Mouse (Mus musculus): Measurements from ENCODE around the gene Bcl2l13.

Gene Bcl2l13

DNA sequence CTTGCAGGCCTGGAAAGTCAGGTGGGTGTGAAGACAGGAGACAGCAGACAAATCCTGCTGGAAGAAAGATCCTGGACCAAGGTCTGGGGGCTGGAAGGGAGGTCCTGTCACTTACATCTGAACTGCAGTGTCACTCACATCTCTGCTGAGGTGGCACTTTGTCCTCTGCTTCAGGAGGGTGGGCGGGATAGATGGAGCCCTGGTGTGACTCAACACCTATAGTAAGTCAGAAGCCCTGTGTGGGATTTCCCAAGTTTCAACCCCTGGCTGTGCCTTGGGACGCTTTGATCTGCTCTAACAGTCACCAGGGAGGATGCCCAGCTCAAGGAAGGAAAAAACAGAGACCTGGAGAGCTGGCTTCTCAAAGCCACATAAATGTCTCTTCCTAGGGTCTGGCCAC, 90.9 kb downstream of the Bcl2l13 start:
- no peak for DNase-seq (ENCODE audit: extremely low spot score, low read depth, low spot score)

DNA sequence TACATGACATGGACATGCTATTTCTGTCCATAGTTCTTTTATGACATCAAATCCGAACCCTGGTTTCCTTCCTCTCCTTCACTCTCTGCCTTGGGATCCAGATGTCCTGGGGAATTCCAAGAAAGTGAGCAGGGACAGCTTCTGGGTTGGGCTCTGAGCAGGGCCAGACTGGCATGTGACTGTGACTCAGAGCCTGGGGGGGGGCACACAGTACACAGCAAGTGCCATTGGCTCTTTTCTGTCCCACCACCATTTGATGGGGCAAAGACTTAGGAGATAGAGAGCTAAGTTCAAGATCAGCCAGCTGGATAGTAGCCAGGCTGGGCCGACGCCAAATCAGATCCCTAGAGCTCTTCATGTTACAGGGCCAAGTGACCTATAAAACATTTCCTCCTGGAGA, 91.8 kb downstream of the Bcl2l13 start:
- DNase-seq (ENCODE audit: extremely low spot score, low read depth, low spot score): no peak

DNA sequence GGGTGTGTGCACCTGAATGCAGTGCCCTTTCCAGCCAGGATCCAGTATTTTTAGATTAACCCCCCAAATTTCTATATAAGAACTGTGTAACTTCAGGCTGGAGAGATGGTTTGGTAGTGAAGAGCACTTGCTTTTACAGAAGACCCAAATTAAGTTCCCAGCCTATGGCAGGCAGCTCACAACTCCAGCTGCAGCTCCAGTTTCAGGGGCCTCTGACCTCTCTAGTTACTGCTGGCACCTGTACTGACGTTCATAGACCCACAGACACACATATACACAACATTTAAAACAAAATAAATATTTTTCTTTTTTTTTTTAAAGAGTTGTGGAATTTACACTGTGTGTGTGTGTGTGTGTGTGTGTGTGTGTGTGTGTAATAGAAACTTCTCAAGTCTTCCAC, 93.4 kb downstream of the Bcl2l13 start:
- DNase-seq (ENCODE audit: extremely low spot score, low read depth, low spot score): no peak

DNA sequence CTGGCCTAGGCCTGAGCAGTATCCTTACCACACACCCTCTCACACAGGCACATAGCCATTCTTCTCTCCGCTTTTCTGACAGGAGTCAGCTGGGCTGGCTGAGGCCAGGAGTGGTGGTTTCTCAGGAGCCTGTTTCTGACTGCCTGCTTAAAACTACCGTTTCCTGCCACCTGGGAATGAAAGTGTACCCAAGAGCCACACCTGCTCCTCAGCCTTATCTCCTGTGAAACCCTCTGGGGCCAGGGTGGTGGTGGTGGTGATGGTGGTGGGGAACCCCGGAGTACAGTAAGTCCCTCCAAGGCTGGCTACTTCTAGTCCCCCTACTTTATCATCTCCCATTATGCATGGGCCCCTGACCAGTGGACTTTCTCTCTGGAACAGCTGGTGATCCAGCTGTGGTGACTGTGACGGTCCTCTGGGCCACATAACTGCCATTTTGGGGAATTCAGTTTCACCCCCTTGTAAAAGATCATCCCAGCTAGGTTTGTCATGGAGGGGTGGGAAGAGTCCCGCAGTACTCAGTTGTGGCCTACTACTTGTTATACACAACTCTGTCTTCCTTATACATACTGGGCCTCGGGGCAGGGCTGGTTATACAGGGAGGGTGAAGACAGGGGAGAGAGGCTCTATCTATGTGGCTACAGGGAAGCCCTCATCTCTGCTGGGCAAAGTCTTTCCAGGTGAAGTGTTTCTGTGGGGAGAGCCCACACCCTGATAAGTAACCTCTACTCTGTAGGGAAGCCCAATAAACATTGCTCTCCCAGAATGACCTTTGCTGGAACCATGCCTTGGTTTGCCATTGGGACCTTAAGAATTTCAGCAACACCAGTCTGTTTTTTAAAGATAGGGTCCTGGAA, 94.7 kb downstream of the Bcl2l13 start:
- no peak for DNase-seq (ENCODE audit: extremely low spot score, low read depth, low spot score)

DNA sequence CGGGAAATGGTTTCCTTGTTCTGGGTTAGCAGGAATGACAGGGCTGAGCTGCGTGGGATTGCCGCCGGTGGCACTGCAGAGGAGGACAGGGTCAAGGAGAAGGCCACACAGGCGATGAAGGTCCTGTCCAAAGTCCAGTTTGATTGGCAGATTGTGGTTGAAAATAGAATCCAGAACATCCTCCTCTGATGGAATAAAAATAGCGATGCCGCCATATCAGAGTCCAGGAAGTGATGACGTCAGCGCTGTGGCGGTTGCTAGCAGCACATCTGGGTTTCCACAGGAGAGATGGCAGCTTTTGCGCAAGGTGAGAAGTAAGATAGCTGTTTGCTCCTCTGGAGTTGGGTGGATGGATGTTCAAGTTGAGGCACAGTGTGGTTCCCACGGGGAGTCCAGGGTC, 96.6 kb downstream of the Bcl2l13 start:
- no peak for DNase-seq (ENCODE audit: extremely low spot score, low read depth, low spot score)

DNA sequence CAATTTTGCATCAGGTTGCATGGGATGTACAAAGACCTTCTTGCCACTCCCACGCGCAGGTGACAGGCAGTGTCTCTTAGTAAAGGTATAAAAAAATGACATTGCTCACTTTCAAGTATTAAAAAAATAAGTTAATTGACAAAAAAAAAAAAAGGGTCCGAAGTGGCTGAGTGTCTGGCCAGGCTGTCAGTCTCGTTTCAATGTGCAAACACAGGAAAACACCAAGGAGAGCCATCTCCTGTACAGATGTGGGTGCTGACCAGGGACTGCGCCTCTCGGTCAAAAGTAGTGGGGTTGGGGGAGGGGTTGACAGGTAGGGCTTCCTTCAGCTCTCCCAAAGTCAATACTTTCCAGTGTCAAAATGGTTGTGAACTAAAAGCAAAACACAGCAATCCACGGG, 97.7 kb downstream of the Bcl2l13 start:
- no peak for DNase-seq (ENCODE audit: extremely low spot score, low read depth, low spot score)

DNA sequence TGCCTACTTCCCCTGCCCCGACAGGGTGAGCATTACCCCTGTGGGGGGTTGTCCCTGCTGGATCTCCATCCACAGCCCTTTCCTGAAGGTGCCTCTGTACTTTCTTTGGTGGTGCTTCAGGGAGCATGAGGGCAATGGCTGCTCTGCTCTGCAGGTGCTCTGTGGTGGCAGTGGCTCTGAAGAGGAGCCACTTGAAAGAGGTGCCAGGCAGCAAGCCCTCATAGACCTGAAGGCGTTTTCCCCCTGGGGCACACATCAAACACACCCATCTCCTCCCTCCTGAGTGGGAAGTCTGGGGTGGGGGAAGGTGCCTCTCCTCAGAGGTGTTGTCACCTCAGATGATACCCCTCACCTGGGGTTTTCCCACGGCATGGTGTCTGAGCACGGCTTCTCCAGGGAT, 98.2 kb downstream of the Bcl2l13 start:
- DNase-seq (ENCODE audit: extremely low spot score, low read depth, low spot score): no peak

DNA sequence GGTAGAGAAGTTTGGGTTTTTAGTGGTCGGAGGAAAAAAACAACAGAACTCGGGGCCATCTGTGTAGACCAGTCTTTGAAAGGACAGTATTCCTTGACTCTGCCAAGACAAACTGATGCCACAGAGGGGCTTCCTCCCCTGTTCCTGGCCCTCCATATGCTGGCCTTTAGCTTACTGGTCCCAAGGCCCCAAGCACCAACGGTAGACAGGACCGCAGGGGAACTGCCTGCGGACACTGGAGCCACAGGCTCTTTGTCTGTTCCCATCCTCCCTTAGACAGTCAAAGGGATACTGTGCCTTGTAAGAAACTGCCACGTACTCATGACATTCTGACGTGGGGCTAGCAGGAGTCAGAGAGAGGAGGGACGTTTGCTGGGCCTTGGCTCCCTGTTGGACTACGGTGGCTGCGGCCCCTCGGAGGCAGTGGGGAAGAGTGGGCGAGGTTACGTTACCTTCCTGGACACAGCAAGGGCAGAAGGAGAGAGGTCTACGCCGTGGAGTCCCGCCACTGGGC, 101.1 kb downstream of the Bcl2l13 start:
- DNase-seq (ENCODE audit: extremely low spot score, low read depth, low spot score): no peak

DNA sequence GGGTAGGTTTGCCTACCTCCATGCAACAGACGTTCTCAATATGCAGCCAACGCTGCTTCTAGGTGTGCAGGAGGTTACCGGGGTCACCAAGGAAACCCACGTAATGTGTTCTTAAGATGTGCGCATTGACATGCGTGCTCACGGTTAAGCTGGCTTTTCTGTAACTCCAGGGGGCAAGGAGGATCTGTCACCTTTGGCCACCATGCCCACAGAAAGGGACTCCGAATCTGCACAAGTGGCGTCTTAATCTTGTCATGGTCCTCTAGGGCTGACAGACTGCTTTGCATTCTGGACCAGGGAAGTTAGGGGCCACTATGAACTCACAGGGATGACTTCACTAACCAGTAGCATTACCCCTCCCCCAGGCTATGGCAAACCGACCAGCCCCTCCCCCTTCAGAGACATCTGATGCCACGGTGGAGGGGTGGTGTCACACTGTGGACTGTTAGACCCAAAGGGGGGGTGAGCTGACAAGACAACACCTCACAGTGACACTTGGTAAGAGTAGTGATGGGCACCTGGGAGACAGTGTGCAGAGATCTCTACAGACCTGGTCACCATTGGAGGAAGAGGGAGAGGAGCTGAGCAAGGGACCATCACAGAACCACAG, 102.1 kb downstream of the Bcl2l13 start:
- DNase-seq (ENCODE audit: extremely low spot score, low read depth, low spot score): no peak

DNA sequence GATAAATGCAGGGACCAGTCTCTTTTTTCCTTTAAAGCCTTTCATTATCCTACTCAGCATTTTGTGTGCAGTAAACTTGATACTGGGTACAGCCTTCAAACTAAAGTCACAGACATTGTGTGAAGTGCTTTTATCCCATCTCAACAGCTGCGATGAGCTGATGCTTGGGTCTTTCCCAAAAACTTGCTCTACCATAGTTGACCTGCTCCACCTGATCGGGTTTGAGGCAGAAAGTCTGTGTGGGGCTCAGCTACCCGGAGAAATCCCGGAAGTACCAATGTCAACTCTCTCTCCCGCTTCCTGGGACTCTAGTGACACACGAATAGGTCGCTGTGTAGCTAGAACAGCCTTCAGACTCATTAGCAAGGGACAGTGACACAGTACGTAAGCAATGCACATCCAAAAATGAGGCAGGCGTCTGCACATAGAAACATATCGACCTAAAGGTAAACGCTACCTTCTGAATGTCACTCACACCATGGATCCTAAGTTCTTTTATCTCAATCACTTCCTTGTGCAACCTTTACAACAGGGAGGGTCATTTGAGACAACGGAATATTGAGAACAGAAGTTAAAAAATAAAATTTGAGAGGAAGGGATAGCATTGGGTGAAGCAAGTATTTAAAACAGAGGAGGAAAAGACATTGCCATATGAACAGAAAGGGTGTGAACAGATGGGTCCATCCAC, 102.9 kb downstream of the Bcl2l13 start:
- no peak for DNase-seq (ENCODE audit: extremely low spot score, low read depth, low spot score)

DNA sequence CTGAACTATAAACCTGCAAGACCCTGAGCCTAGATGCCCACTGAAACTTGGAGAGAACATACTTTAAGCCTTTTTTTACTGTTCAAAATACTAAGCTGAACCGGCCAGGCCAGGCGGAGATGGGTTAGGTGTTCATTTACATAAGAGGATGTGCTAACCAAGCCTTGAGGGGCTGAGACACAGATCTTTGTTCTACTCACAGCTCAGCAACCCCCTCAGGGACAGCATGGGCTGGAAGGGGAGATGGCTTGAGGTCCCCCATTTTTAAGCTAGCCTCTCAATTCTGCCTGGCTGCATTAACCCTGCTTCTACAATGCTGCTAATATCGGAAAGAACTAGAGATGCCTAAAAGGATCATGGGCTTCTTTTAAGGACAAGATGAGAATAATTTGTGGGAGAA, 103.8 kb downstream of the Bcl2l13 start:
- no peak for DNase-seq (ENCODE audit: extremely low spot score, low read depth, low spot score)

DNA sequence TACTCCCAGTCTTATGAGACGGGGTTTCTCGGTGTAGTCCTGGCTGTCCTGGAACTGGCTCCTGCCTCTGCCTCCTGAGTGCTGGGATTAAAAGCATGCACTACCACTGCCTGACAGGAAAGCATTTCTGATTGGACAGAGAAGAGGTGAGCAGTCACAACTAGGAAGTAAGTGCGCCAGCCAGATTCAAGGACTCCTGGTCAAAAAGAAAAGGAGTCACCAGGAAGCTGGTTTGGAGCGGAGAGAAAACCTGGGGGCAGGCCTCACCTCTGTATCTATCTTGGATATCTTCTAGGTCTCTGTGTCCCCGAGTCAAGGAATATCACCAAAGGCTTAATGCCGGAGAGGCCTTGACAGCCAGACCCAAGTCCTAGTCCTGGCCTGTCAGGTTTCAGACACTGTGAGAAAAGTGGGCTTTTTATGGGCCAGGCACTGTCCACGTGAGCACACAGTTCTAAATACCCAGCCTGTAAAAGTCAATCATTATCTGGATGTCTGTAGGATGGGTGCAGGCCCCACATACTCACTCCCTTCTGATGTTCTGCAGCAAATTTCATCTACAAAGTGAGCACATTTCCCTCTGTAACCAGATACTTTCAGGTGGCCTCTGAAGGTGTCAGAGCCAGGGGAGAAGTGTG, 104.6 kb downstream of the Bcl2l13 start:
- DNase-seq (ENCODE audit: extremely low spot score, low read depth, low spot score): no peak

DNA sequence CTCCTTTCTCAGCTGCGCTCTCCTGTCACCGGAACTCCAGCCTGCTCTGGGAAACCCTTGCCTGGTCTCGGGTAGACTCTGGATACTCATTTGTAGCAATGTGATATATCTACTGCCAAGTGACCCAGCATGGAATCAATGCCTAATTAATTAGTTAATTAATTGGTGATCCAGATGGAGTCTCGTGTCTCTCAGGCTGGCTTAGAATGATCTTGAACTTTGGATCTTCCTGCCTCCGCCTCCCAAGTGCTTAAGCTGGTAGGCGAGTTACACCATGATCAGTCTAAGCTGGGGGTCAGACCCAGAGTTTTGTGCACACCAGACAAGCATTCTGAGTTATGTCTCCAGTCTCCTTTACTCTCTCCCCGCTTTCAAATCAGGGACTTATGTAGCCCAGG, 105.1 kb downstream of the Bcl2l13 start:
- DNase-seq (ENCODE audit: extremely low spot score, low read depth, low spot score): no peak

DNA sequence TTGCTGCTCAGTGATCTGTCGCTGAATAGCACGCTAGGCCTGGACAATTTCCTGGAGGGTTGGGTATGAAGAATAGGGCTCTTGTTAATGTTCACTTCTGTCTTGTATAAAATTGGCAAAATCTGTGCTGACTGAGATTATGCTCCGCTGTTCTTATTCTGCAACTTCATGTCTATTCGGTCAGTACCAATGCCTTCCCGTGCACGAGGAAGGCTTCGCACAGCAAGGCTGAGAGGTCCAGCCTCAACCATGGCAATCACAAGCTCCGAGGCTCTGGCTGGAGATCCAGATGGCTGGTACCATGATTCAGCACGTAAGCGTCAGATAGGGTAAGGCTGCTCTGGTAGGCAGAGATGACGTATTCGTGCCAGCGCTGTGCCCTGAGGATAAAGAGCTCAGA, 105.6 kb downstream of the Bcl2l13 start:
- DNase-seq (ENCODE audit: extremely low spot score, low read depth, low spot score): no peak

All from hindlimb bud, embryonic 11.5 days (tissue).